Mouse (Mus musculus) liver, embryonic 13.5 days (tissue): Measurements from ENCODE around the gene Ube2i. TPM values are rescaled to one million over a fixed set of nuclear protein-coding genes. Genes with fewer than 3 reads are reported as not detected.
A peak's percentile ranks its signal among the peaks of the same experiment; 100 is the strongest.

Experiments used
- ATAC-seq: fragments of 200-750 bp; cut with Nextera tagmentation; 2 replicates; pipeline ENCODE4 v1.8.0; 2017; ENCODE audit warnings: low read depth, mild to moderate bottlenecking, moderate number of reproducible peaks, moderate library complexity
- DNase-seq: peaks from one replicate; pipeline ENCODE4 v3.0.0; 2022
- H3K27ac ChIP-seq: fragments of 300-500 bp; sonication (generic); 2 replicates; pipeline ENCODE4 v1.5.1; 2015; ENCODE audit warnings: moderate library complexity, mild to moderate bottlenecking, inconsistent platforms
- H3K27me3 ChIP-seq: fragments of 300-500 bp; sonication (generic); 2 replicates; pipeline ENCODE4 v1.6.1; 2015; ENCODE audit warnings: mild to moderate bottlenecking, inconsistent platforms
- H3K36me3 ChIP-seq: fragments of 300-500 bp; sonication (generic); 2 replicates; pipeline ENCODE4 v1.6.1; 2015; ENCODE audit warnings: mild to moderate bottlenecking, inconsistent platforms
- H3K4me1 ChIP-seq: fragments of 300-500 bp; sonication (generic); replicated peaks from 2 replicates; pipeline ENCODE4 v1.6.1; 2015; ENCODE audit warnings: inconsistent platforms
- H3K4me2 ChIP-seq: fragments of 300-500 bp; sonication (generic); 2 replicates; pipeline ENCODE4 v1.6.1; 2015; ENCODE audit warnings: inconsistent platforms, mild to moderate bottlenecking, moderate library complexity
- H3K4me3 ChIP-seq: fragments of 300-500 bp; sonication (generic); replicated peaks from 2 replicates; pipeline ENCODE4 v1.5.1; 2015; ENCODE audit warnings: mild to moderate bottlenecking, inconsistent platforms
- H3K9ac ChIP-seq: fragments of 300-500 bp; sonication (generic); 2 replicates; pipeline ENCODE4 v1.6.1; 2015; ENCODE audit warnings: mild to moderate bottlenecking, inconsistent platforms
- H3K9me3 ChIP-seq: fragments of 300-500 bp; sonication (generic); replicated peaks from 2 replicates; pipeline ENCODE4 v1.6.1; 2016; ENCODE audit warnings: inconsistent platforms
- WGBS: fragments of 180-500 bp; shearing (Covaris S2); methylation state at CpG from one replicate; pipeline ENCODE4 v1.1.7; 2015; ENCODE audit not compliant: insufficient replicate concordance; 5-methylcytosine and 5-hydroxymethylcytosine counted together
- polyA plus RNA-seq: library from polyadenylated mRNA; unstranded; fragments of >200 nt; fragmentation: Nextera tagmentation; extraction: Ambion mirVana; gene quantifications from 2 replicates; pipeline ENCODE4 v1.2.1, GENCODE M21; 2015

The Ube2i gene
- 333 and 391 TPM in 2 replicates for polyA plus RNA-seq

DNA sequence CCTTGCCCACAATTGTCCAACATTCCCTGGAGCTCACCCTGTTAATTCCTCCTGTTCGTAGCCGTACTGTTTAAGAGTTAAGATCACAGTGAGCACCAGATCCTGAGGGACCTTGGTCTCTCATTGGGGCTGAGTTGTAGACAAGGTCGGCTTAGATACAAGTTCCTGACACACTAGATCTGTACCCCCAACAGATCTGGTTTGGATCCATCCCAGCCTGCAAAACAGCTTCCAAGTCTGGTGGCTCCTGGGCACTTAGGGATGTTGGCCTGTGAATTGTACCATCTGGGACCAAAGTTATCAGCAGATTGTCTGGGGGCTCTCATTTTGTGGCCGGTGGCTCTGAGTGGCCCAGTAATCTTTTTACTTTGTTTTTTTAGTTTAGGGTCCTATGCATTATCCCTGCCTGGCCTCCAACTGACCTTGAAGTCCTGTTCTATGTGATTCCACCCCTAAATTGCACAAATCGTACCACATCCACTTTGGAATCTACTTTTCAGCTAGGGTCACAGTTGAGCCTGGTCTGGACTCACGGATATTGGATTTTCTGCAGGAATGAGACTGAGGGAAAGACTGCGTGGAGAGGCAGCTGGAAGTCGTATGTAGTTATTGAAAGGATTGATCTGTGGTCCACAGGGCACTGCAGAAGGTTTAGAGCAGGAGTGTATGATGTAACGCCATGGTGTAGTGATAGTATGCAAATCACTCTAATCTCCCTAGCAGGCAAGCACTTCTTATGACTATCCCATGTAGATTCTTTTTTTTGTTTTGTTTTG lies at the start of gene Ube2i:
Ube2i (minus strand) TSS at position 52 of the 776 bp plus-strand sequence.
- H3K4me2 ChIP-seq: peak within 1 kb of the TSS; percentile 95
- peak within 1 kb of the TSS; percentile 100 for H3K4me3 ChIP-seq
- H3K4me1 ChIP-seq: peaks cover 41% of the 10 kb centered on the region
- 64% methylated on average over 9 of the region's 9 CpGs for WGBS
- H3K36me3 ChIP-seq: peaks cover 22% of the 10 kb centered on the region
- peaks cover 10% of the 10 kb centered on the region; the same call in 1 of the 2 replicates for H3K27me3 ChIP-seq
- no peak for ATAC-seq
- H3K27ac ChIP-seq: peak within 1 kb of the TSS; percentile 94
- peak within 1 kb of the TSS; percentile 99 for H3K9ac ChIP-seq
- H3K9me3 ChIP-seq: no peaks in the 10 kb centered on the region
- no peak for DNase-seq

DNA sequence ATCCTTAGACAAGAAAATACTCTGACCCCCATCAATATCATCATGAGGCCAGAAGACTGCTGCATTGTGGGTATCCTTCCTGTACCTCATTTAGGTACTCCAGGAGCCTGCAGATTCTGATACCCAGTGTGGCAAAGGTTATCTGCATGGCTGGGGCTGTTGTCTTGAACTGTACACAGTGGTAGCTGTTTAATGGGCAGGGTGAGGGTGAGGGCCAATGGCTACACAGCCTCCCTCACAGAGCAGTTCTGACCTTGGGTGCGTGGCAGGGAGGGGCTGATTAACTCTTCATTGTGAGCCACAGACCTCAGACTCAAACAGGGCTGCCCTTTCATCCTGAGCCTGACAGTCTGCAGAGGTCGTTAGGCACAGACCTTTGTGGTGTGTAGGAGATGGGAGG lies 48.5 kb upstream of the Ube2i start:
- no peaks in the 10 kb centered on the region for H3K36me3 ChIP-seq
- peaks cover 14% of the 10 kb centered on the region; the same call in 1 of the 2 replicates for H3K27me3 ChIP-seq
- H3K9me3 ChIP-seq: no peaks in the 10 kb centered on the region
- peaks cover 6% of the 10 kb centered on the region; the same call in 1 of the 2 replicates for H3K4me1 ChIP-seq
- no peak for DNase-seq
- ATAC-seq: peak; percentile 73
- no peak overlapping the region for H3K9ac ChIP-seq
- no peak overlapping the region for H3K4me3 ChIP-seq
- no peak overlapping the region for H3K4me2 ChIP-seq
- no peak overlapping the region for H3K27ac ChIP-seq
- 22% methylated on average over 2 of the region's 2 CpGs for WGBS

DNA sequence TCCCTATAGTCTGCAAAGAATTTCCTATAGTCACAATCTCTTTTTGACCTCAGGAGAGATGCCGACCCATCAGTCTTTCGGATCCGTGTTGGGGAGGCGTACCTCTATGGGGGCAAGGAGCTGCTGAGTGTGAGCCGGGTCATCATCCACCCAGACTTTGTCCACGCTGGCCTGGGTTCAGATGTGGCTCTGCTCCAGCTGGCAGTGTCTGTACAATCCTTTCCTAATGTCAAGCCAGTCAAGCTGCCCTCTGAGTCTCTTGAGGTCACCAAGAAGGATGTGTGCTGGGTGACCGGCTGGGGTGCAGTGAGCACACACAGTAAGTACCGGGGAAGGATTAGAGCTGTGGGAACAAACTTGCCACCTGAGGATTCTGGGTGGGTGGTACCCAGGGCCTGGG lies 46.4 kb upstream of the Ube2i start:
- DNase-seq (no peak), ATAC-seq (no peak)
- Histone ChIP-seq H3K9ac (no peak overlapping the region), H3K4me1 (peaks cover 6% of the 10 kb centered on the region; the same call in 1 of the 2 replicates), H3K27ac (no peak overlapping the region), H3K9me3 (no peaks in the 10 kb centered on the region), H3K27me3 (peaks cover 14% of the 10 kb centered on the region; the same call in 1 of the 2 replicates), H3K4me3 (no peak overlapping the region), H3K36me3 (no peaks in the 10 kb centered on the region), H3K4me2 (no peak overlapping the region)
- 85% methylated on average over 8 of the region's 8 CpGs for WGBS

DNA sequence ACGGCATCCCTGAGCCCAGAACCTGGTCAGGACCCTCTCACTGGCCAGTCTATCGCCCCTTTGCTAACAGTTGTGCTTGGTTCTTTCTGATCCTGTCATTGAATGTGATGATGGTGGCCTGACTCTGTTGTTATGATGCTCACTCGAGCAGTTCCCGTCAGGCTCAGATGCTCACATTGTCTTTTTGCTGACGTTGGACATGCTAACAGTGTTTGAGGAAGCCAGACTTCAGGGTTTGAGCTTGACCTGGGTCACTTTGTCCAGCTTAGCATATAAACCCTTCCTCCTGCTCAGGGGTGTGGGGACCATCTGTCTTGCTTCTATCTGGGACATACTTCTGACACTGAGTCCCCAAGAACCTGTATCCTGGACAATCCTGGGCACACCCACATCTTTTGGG lies 43.9 kb upstream of the Ube2i start, which contains the start of gene Prss29:
Prss29 (plus strand) TSS at position 301 of the 400 bp plus-strand sequence.
- Histone ChIP-seq H3K36me3 (no peaks in the 10 kb centered on the region), H3K27me3 (peaks cover 12% of the 10 kb centered on the region; the same call in 1 of the 2 replicates), H3K4me2 (no peak within 1 kb of the TSS), H3K4me3 (no peak within 1 kb of the TSS), H3K9ac (no peak within 1 kb of the TSS), H3K27ac (no peak within 1 kb of the TSS), H3K4me1 (peaks cover 3% of the 10 kb centered on the region; the same call in 1 of the 2 replicates), H3K9me3 (no peaks in the 10 kb centered on the region)
- WGBS: 41% methylated on average over 5 of the region's 5 CpGs
- DNase-seq: no peak
- no peak for ATAC-seq

DNA sequence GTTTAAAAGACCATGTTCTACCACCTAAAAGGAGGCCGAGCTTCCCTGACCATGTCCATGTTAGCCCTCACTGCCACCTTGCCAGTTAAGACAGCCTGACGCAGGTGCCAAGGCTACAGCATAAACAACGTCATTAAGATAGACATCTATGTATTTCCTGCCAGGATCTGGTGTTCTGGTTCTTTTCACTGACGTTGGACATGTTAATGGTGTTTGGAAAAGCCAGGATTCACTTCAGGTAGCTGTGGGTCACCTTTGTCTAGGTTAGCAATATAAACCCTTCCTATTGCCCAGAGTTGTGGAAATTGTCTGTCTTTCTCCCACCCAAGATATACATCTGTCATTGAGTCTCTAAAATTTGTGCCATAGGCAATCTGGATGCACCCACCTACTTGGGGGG lies 33.9 kb upstream of the Ube2i start, which contains the start of gene Prss28:
Prss28 (plus strand) TSS at position 301 of the 400 bp plus-strand sequence.
- no peaks in the 10 kb centered on the region for H3K9me3 ChIP-seq
- H3K4me2 ChIP-seq: no peak within 1 kb of the TSS
- no peak for ATAC-seq
- WGBS: 49% methylated on average over 4 of the region's 4 CpGs
- no peak within 1 kb of the TSS for H3K27ac ChIP-seq
- peaks cover 9% of the 10 kb centered on the region; the same call in 1 of the 2 replicates for H3K27me3 ChIP-seq
- H3K4me3 ChIP-seq: no peak within 1 kb of the TSS
- no peak within 1 kb of the TSS for H3K9ac ChIP-seq
- no peak for DNase-seq
- H3K36me3 ChIP-seq: no peaks in the 10 kb centered on the region
- H3K4me1 ChIP-seq: no peaks in the 10 kb centered on the region

DNA sequence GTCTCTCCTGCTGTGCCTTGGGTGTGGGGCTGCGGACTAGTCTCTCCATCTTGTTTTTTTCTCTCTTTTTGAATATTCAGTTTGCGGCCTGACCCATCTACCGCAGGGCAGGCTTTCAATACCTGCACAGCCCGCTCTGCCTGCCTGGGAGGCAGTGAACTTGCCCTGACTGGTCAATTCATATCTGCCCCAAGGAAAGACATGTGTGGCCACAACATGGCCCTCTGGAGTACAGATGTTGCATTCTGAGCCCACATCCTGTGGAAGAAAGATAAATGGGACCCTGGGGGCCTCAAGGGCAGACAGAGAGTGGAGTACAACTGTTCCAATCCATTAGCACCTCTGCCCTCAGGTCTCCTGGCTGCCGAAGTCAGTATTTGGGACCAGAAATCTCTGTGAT lies 23.7 kb upstream of the Ube2i start, which contains the start of gene Prss34:
Prss34 (plus strand) TSS at position 301 of the 400 bp plus-strand sequence.
- H3K9me3 ChIP-seq: no peaks in the 10 kb centered on the region

DNA sequence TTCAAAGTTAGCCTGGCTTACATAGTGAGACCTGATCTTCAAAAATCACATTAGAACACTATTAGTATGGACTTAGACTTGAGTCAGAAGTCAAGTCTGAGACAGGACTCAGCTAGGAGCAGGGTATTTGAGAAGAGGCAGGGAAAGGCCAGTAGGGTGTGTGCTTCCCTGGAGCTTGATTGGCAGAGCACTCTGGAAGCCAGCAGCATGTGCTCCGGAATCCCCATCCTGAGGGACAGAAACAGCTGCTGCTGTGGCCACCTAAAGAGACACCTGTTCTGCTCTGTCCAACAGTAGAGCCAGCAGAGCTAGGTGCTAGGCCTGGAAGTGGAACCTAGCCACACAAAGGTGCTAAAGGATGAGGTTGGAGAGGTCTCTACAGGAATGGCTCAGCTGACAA lies 19.7 kb upstream of the Ube2i start:
- no peak for ATAC-seq
- no peak overlapping the region for H3K9ac ChIP-seq
- H3K9me3 ChIP-seq: no peaks in the 10 kb centered on the region
- 57% methylated on average over 1 of the region's 1 CpGs for WGBS
- no peaks in the 10 kb centered on the region for H3K36me3 ChIP-seq
- H3K27me3 ChIP-seq: peaks cover 25% of the 10 kb centered on the region
- H3K4me2 ChIP-seq: no peak overlapping the region
- H3K4me3 ChIP-seq: no peak overlapping the region
- H3K27ac ChIP-seq: no peak overlapping the region
- no peak for DNase-seq
- H3K4me1 ChIP-seq: peaks cover 3% of the 10 kb centered on the region; the same call in 1 of the 2 replicates

More for the DNA sequence above, 23.7 kb upstream of the Ube2i start, which contains the start of gene Prss34:
- DNase-seq (no peak), ATAC-seq (no peak)
- H3K27ac ChIP-seq: no peak within 1 kb of the TSS
- peaks cover 29% of the 10 kb centered on the region; the same call in 1 of the 2 replicates for H3K27me3 ChIP-seq
- WGBS: 53% methylated on average over 5 of the region's 5 CpGs
- no peak within 1 kb of the TSS for H3K4me3 ChIP-seq
- no peak within 1 kb of the TSS for H3K9ac ChIP-seq
- H3K36me3 ChIP-seq: no peaks in the 10 kb centered on the region
- peaks cover 3% of the 10 kb centered on the region; the same call in 1 of the 2 replicates for H3K4me1 ChIP-seq
- H3K4me2 ChIP-seq: no peak within 1 kb of the TSS

DNA sequence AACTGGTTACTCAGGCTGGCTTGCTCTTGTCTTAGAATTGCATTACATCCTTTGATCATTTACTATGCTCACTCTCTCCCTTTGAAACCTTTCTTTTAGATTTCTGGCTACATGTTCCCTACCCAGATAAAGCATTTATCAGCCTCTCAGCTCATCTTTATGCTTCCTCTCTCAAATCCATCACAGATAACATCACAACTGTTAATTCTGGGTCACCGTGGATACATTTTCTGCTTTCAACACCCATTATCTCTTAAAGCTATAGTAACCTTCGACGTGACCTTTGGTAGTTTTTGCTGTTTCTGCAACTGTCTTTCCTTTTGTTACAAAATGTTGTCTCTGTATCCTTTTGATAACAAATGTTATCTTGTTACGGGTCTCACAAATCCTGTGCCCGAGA lies 19.1 kb upstream of the Ube2i start:
- H3K4me2 ChIP-seq: no peak overlapping the region

DNA sequence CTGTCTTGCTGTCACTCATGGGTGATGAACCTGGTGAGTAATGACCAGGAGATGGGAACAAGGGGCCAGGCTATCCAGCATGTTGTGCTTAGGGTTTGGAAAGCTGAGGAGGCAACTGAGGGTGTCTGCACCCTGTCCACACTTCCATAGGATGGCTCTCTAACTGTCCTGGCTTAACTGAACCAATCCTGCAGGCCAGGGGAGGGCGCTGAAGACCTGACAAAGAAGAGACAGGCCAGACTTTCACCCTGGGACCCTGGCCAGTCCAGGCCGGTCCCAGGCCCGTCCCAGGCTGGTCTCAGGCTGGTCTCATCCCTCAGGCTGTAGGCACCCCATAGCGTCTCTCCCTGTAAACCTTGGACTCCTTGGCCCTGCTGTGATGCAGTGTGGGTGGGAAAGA lies 16.0 kb upstream of the Ube2i start:
- 27% methylated on average over 4 of the region's 4 CpGs for WGBS
- Histone ChIP-seq H3K9ac (no peak overlapping the region), H3K36me3 (no peaks in the 10 kb centered on the region)

More for the DNA sequence above, 19.1 kb upstream of the Ube2i start:
- Histone ChIP-seq H3K9me3 (no peaks in the 10 kb centered on the region), H3K27ac (no peak overlapping the region), H3K4me1 (peaks cover 3% of the 10 kb centered on the region; the same call in 1 of the 2 replicates), H3K36me3 (no peaks in the 10 kb centered on the region), H3K27me3 (peaks cover 21% of the 10 kb centered on the region), H3K4me3 (no peak overlapping the region), H3K9ac (no peak overlapping the region)
- no peak for ATAC-seq
- WGBS: 14% methylated on average over 5 of the region's 5 CpGs
- DNase-seq: no peak

DNA sequence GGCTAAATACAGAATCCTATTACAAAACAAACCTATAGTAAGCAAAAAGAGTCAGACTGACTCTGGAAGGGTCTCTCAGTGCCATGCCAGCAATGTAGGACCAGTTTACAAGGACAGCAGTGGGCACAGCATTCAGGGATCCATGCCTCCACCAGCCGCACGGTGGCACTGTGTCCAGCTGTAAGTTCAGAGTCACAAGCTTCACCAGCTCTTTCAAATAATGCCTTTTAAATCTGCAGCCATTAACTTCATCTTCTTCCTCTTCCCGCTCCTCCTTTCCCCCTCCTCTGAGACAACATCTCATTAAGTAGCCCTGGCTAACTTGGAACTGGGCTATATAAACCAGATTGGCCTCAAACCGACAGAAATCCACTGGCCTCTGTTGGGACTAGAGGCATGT lies 14.4 kb upstream of the Ube2i start:
- H3K4me2 ChIP-seq: no peak overlapping the region
- H3K27me3 ChIP-seq: peaks cover 7% of the 10 kb centered on the region; the same call in 1 of the 2 replicates
- no peaks in the 10 kb centered on the region for H3K9me3 ChIP-seq
- no peak overlapping the region for H3K9ac ChIP-seq
- no peak overlapping the region for H3K27ac ChIP-seq
- DNase-seq (peak; percentile 22), ATAC-seq (no peak)
- WGBS: 22% methylated on average over 4 of the region's 4 CpGs
- H3K36me3 ChIP-seq: no peaks in the 10 kb centered on the region
- H3K4me1 ChIP-seq: peaks cover 2% of the 10 kb centered on the region; the same call in 1 of the 2 replicates
- H3K4me3 ChIP-seq: no peak overlapping the region

More for the DNA sequence above, 16.0 kb upstream of the Ube2i start:
- no peak overlapping the region for H3K4me2 ChIP-seq
- H3K27ac ChIP-seq: no peak overlapping the region
- no peaks in the 10 kb centered on the region for H3K9me3 ChIP-seq
- no peak overlapping the region for H3K4me3 ChIP-seq
- H3K27me3 ChIP-seq: peaks cover 7% of the 10 kb centered on the region; the same call in 1 of the 2 replicates
- peaks cover 3% of the 10 kb centered on the region; the same call in 1 of the 2 replicates for H3K4me1 ChIP-seq
- DNase-seq (no peak), ATAC-seq (peak; percentile 20; the same call in 1 of the 2 replicates)

DNA sequence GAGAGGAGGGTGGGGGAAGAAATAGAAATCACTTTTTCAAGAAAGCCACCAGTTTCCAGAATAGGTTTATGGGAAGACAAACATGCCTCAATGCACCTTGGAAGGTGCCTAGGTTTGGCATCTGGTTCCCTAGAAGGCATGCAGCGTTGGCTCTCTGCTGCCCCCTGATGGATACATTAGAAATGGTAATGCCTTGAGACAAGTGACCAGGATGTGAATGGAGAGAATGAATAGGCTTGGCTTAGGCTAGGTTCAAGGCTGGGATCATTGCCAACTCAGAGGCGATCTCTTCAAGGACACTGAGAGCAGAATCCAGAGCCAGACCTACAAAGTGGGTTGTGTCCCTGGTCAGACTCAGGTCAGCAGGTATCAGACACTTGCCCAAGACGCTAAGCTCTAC lies 10.6 kb upstream of the Ube2i start:
- Histone ChIP-seq H3K4me2 (no peak overlapping the region), H3K4me1 (peaks cover 11% of the 10 kb centered on the region), H3K27me3 (no peaks in the 10 kb centered on the region), H3K4me3 (no peak overlapping the region), H3K36me3 (no peaks in the 10 kb centered on the region), H3K9ac (no peak overlapping the region), H3K27ac (no peak overlapping the region), H3K9me3 (no peaks in the 10 kb centered on the region)
- peak; percentile 54; the same call in 1 of the 2 replicates for ATAC-seq
- WGBS: 29% methylated on average over 3 of the region's 3 CpGs
- peak; percentile 63 for DNase-seq
